24 mouse cellular contexts compared by ENCODE assay signal in the genomic region with DNA sequence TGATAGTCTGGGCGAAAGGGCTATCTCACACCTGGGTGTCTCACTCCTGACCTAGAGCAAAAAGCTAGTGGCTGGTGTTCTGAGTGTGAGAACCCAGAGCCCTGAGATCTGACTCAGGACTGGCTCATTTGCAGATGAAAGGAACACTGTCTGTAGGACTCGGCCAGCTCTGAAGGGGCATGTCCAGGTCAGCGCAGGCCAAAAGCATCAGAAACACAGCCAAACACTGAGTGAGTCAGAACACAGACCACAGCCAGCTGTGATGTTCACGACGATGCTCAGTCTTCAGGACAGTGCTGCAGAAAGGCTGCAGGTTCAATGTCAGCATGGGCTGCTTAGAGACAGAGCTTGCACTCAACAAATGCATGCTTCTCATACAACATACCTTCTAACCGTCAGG. TPM values are rescaled to one million over a fixed set of nuclear protein-coding genes. Genes with fewer than 3 reads are reported as not detected.
DNase-seq lines count a peak whose midpoint lies in the region; ATAC-seq and TF ChIP-seq lines count a peak whose summit lies in the region.
"Had no signal": no experiment of that assay in that cellular context is flagged by ENCODE, and none has a peak within 500 bp of the region (broad histone marks: within the 10 kb centered on the region; RNA-seq: fewer than 3 reads in every experiment).

No protein-coding gene starts in this region.

- H3K36me3 ChIP-seq in midbrain, embryonic 11.5 days (ENCODE audit: control insufficient read depth, insufficient read depth, low read length): no peaks in the 10 kb centered on the region
- H3K36me3 ChIP-seq in midbrain, embryonic 13.5 days: no peaks in the 10 kb centered on the region
- no peaks in the 10 kb centered on the region for H3K36me3 ChIP-seq in myocyte (ENCODE audit: control insufficient read depth, insufficient read depth)
- H3K36me3 ChIP-seq: embryonic facial prominence, embryonic 15.5 days; forebrain, embryonic 15.5 days; heart, embryonic 10.5 days; hindbrain, embryonic 12.5 days had no signal

- no peak overlapping the region for H3K27ac ChIP-seq in midbrain, embryonic 11.5 days (ENCODE audit: low read depth, low read length)
- H3K27ac ChIP-seq in midbrain, embryonic 13.5 days: no peak overlapping the region
- H3K27ac ChIP-seq: embryonic facial prominence, embryonic 15.5 days; forebrain, embryonic 15.5 days; heart, embryonic 10.5 days; hindbrain, embryonic 12.5 days had no signal

- 79% methylated on average over 6 of the region's 6 CpGs for WGBS in midbrain, embryonic 11.5 days
- 83% methylated on average over 6 of the region's 6 CpGs for WGBS in midbrain, embryonic 13.5 days

- no peak for ATAC-seq in midbrain, embryonic 11.5 days (ENCODE audit: low FRiP score)
- ATAC-seq in midbrain, embryonic 13.5 days: no peak
- ATAC-seq: forebrain, embryonic 15.5 days; hindbrain, embryonic 16.5 days; inflammation-experienced regulatory T-cells, adult 6 months; intestine, postnatal 0 days had no signal

- H3K9ac ChIP-seq in midbrain, embryonic 11.5 days (ENCODE audit: low read length): no peak overlapping the region
- no peak overlapping the region for H3K9ac ChIP-seq in midbrain, embryonic 13.5 days (replicated peaks)
- H3K9ac ChIP-seq: embryonic facial prominence, embryonic 15.5 days; forebrain, embryonic 15.5 days; hindbrain, embryonic 12.5 days had no signal

- no peak overlapping the region for H3ac ChIP-seq in myocyte (ENCODE audit: control insufficient read depth, insufficient read length)

- H3K4me3 ChIP-seq in midbrain, embryonic 11.5 days (ENCODE audit: low read depth, low read length): no peak overlapping the region
- no peak overlapping the region for H3K4me3 ChIP-seq in midbrain, embryonic 13.5 days (replicated peaks)
- H3K4me3 ChIP-seq in myocyte: no peak overlapping the region
- H3K4me3 ChIP-seq: embryonic facial prominence, embryonic 15.5 days; erythroblast, embryonic 14.5 days; forebrain, embryonic 15.5 days; heart, embryonic 10.5 days; hindbrain, embryonic 12.5 days had no signal

- H3K9me3 ChIP-seq in midbrain, embryonic 11.5 days (ENCODE audit: control insufficient read depth, low read length): no peaks in the 10 kb centered on the region; the same call in 1 of the 2 replicates
- peaks cover 8% of the 10 kb centered on the region for H3K9me3 ChIP-seq in midbrain, embryonic 13.5 days
- H3K9me3 ChIP-seq: embryonic facial prominence, embryonic 15.5 days; forebrain, embryonic 15.5 days; heart, embryonic 10.5 days; hindbrain, embryonic 12.5 days had no signal

- no peak overlapping the region for H3K4me2 ChIP-seq in midbrain, embryonic 11.5 days
- no peak overlapping the region for H3K4me2 ChIP-seq in midbrain, embryonic 13.5 days (replicated peaks)
- no peak overlapping the region for H3K4me2 ChIP-seq in myocyte (ENCODE audit: low read depth)
- H3K4me2 ChIP-seq: embryonic facial prominence, embryonic 15.5 days; forebrain, embryonic 15.5 days; hindbrain, embryonic 12.5 days had no signal

- no peaks in the 10 kb centered on the region for H3K27me3 ChIP-seq in midbrain, embryonic 11.5 days (ENCODE audit: control insufficient read depth, insufficient read depth, low read length)
- no peaks in the 10 kb centered on the region for H3K27me3 ChIP-seq in midbrain, embryonic 13.5 days
- no peaks in the 10 kb centered on the region for H3K27me3 ChIP-seq in myocyte (ENCODE audit: control insufficient read depth, insufficient read depth, insufficient read length)
- H3K27me3 ChIP-seq: embryonic facial prominence, embryonic 15.5 days; forebrain, embryonic 15.5 days; hindbrain, embryonic 12.5 days had no signal

- no peaks in the 10 kb centered on the region for H3K79me2 ChIP-seq in myocyte (ENCODE audit: control insufficient read depth, insufficient read depth)

- DNase-seq in adrenal gland, adult (ENCODE audit: inconsistent age in 2 of 2, low spot score in 1 of 2): peak; percentile 74 to 77
- no peak for DNase-seq in adrenal gland, postnatal 10 days
- peak; percentile 57 for DNase-seq in midbrain, embryonic 11.5 days (ENCODE audit: low spot score, missing footprints)
- DNase-seq in NIH3T3 (ENCODE audit: low read depth) (peak; percentile 63), MN1 (ENCODE audit: low spot score) (no peak)
- DNase-seq in gastrocnemius, postnatal 25 days: no peak
- DNase-seq: cerebellum, adult 8-10 months; cerebellum, postnatal 14 days; embryo, embryonic 11 days; heart, adult 18-20 months; heart, postnatal 10 days; heart, postnatal 4 days; kidney, adult 9 months had no signal

- no peak for TF ChIP-seq POLR2A in myocyte (IDR thresholded peaks at IDR 0.05; ENCODE audit: insufficient read length, low read depth)

- H3K4me1 ChIP-seq in midbrain, embryonic 11.5 days (ENCODE audit: control insufficient read depth, insufficient read depth, low read length): no peaks in the 10 kb centered on the region
- H3K4me1 ChIP-seq in midbrain, embryonic 13.5 days (replicated peaks): no peaks in the 10 kb centered on the region
- H3K4me1 ChIP-seq: forebrain, embryonic 15.5 days; hindbrain, embryonic 12.5 days had no signal

TF ChIP-seq in myocyte, 11 proteins besides CTCF, POLR2A, EP300 and RAD21:
- TF ChIP-seq USF1 (IDR thresholded peaks at IDR 0.05; ENCODE audit: low read depth) (no peak), E2F4 (IDR thresholded peaks at IDR 0.05; ENCODE audit: insufficient read depth) (no peak), MYOG (IDR thresholded peaks at IDR 0.05; ENCODE audit: control insufficient read depth in 1 of 3, insufficient read depth in 1 of 3, insufficient read length in 2 of 3, low read depth in 2 of 3) (peak; percentile 29 to 72 (median 30)), CEBPB (IDR thresholded peaks at IDR 0.05; ENCODE audit: insufficient read depth, poor library complexity, severe bottlenecking) (no peak), MYOD1 (IDR thresholded peaks at IDR 0.05; ENCODE audit: control insufficient read depth in 1 of 3, insufficient read length in 2 of 3, low read depth in 2 of 3) (peak in 2 of 3 experiments; percentile 69 to 78), SRF (IDR thresholded peaks at IDR 0.05; ENCODE audit: control insufficient read depth, insufficient read length, low read depth) (no peak), TCF12 (IDR thresholded peaks at IDR 0.05; ENCODE audit: insufficient read depth, poor library complexity, severe bottlenecking) (peak; percentile 55), POLR2AphosphoS2 (IDR thresholded peaks at IDR 0.05; ENCODE audit: insufficient read length, low read depth) (no peak), MAX (IDR thresholded peaks at IDR 0.05; ENCODE audit: low read depth) (no peak), REST (IDR thresholded peaks at IDR 0.05; ENCODE audit: insufficient read depth, insufficient read length) (no peak)

RNA-seq across cellular contexts. Expression of gene Cmbl, which starts 3.8 kb away (rescaled TPM):
- total RNA-seq in adrenal gland, postnatal 10 days (2021): 100 to 1,000 TPM in 1 of 2 experiments, 10 to 100 TPM in 1; 82.2 to 106 TPM
- 1.5 and 1.6 TPM in 2 replicates for polyA plus RNA-seq in midbrain, embryonic 11.5 days (2014; fragmentation: Nextera tagmentation; extraction: Ambion mirVana)
- 3.1 and 4.0 TPM in 2 replicates for polyA plus RNA-seq in midbrain, embryonic 13.5 days (2015; fragmentation: Nextera tagmentation; extraction: Ambion mirVana)
- polyA plus RNA-seq in myocyte (2012; fragmentation: generic; extraction: Trizol): 29.0 TPM
- total RNA-seq in gastrocnemius, postnatal 25 days (2021): 10 to 100 TPM; 37.7 to 38.5 TPM
- total RNA-seq: common myeloid progenitor, adult 5-6 weeks had no signal
- polyA plus RNA-seq: erythroblast, embryonic 14.5 days; inflammation-experienced regulatory T-cells, adult 6 months had no signal

RNA-seq across cellular contexts. Expression of gene March6, which starts 30.5 kb away (rescaled TPM):
- 100 to 1,000 TPM in 1 of 2 experiments, 10 to 100 TPM in 1; 97.6 to 101 TPM for total RNA-seq in adrenal gland, postnatal 10 days (2021)
- 53.9 and 55.9 TPM in 2 replicates for polyA plus RNA-seq in midbrain, embryonic 11.5 days (2014; fragmentation: Nextera tagmentation; extraction: Ambion mirVana)
- 75.0 and 78.6 TPM in 2 replicates for polyA plus RNA-seq in midbrain, embryonic 13.5 days (2015; fragmentation: Nextera tagmentation; extraction: Ambion mirVana)
- 37.2 TPM for polyA plus RNA-seq in myocyte (2012; fragmentation: generic; extraction: Trizol)
- 100 to 1,000 TPM in 1 of 2 experiments, 10 to 100 TPM in 1; 94.5 to 100 TPM for total RNA-seq in gastrocnemius, postnatal 25 days (2021)

RNA-seq across cellular contexts. Expression of gene Cct5, which starts 40.2 kb away (rescaled TPM):
- 100 to 1,000 TPM; 272 to 290 TPM for total RNA-seq in adrenal gland, postnatal 10 days (2021)
- 728 and 743 TPM in 2 replicates for polyA plus RNA-seq in midbrain, embryonic 11.5 days (2014; fragmentation: Nextera tagmentation; extraction: Ambion mirVana)
- 540 and 561 TPM in 2 replicates for polyA plus RNA-seq in midbrain, embryonic 13.5 days (2015; fragmentation: Nextera tagmentation; extraction: Ambion mirVana)
- polyA plus RNA-seq in myocyte (2012; fragmentation: generic; extraction: Trizol): 521 TPM
- total RNA-seq in gastrocnemius, postnatal 25 days (2021): 100 to 1,000 TPM; 126 to 130 TPM

RNA-seq across cellular contexts. Expression of gene Fam173b, which starts 40.3 kb away (rescaled TPM):
- total RNA-seq in adrenal gland, postnatal 10 days (2021): 10 to 100 TPM; 14.8 to 19.4 TPM
- 14.0 and 14.6 TPM in 2 replicates for polyA plus RNA-seq in midbrain, embryonic 11.5 days (2014; fragmentation: Nextera tagmentation; extraction: Ambion mirVana)
- polyA plus RNA-seq in midbrain, embryonic 13.5 days (2015; fragmentation: Nextera tagmentation; extraction: Ambion mirVana): 11.0 and 11.6 TPM in 2 replicates
- 37.8 TPM for polyA plus RNA-seq in myocyte (2012; fragmentation: generic; extraction: Trizol)
- 10 to 100 TPM; 10.8 to 14.4 TPM for total RNA-seq in gastrocnemius, postnatal 25 days (2021)

Comparison
In these comparisons a context has a peak if more than half of its experiments do, and no peak if none do; other contexts are left out.
1. DNase-seq: peak in adrenal gland, adult (2 of 2), midbrain, embryonic 11.5 days (single experiment) and NIH3T3 (single experiment); none in adrenal gland, postnatal 10 days (single experiment), MN1 (single experiment) and gastrocnemius, postnatal 25 days (single experiment).